Mouse (Mus musculus) limb, embryonic 10.5 days (tissue): ENCODE measurements around the gene Dhx33. TPM values are rescaled to one million over a fixed set of nuclear protein-coding genes. Genes with fewer than 3 reads are reported as not detected.

ENCODE experiments used
- DNase-seq: peaks from one replicate; pipeline ENCODE4 v3.0.0-alpha.2; 2017; ENCODE audit warnings: low spot score
- H3K27ac ChIP-seq: fragments of 300-500 bp; sonication (generic); 2 replicates; pipeline ENCODE4 v1.5.1; 2016; ENCODE audit warnings: mild to moderate bottlenecking
- H3K27me3 ChIP-seq: fragments of 300-500 bp; sonication (generic); 2 replicates; pipeline ENCODE4 v1.6.1; 2016; ENCODE audit warnings: low read depth, mild to moderate bottlenecking; ENCODE audit not compliant: poor library complexity, severe bottlenecking
- H3K36me3 ChIP-seq: fragments of 300-500 bp; sonication (generic); 2 replicates; pipeline ENCODE4 v1.6.1; 2016; ENCODE audit warnings: mild to moderate bottlenecking, moderate library complexity
- H3K4me1 ChIP-seq: fragments of 300-500 bp; sonication (generic); 2 replicates; pipeline ENCODE4 v1.6.1; 2016
- H3K4me3 ChIP-seq: fragments of 300-500 bp; sonication (generic); 2 replicates; pipeline ENCODE4 v1.5.1; 2016; ENCODE audit warnings: mild to moderate bottlenecking, moderate library complexity
- H3K9me3 ChIP-seq: fragments of 300-500 bp; sonication (generic); replicated peaks from 2 replicates; pipeline ENCODE4 v1.6.1; 2016; ENCODE audit warnings: mild to moderate bottlenecking
- WGBS: fragments of 180-500 bp; shearing (Covaris S2); methylation state at CpG from one replicate; pipeline ENCODE4 v1.1.7; 2016; 5-methylcytosine and 5-hydroxymethylcytosine counted together
- polyA plus RNA-seq: library from polyadenylated mRNA; unstranded; fragments of >200 nt; fragmentation: Nextera tagmentation; extraction: Ambion mirVana; gene quantifications from 2 replicates; pipeline ENCODE4 v1.2.1, GENCODE M21; 2016

The Dhx33 gene
- polyA plus RNA-seq, 1 experiment from 2014 or later: 34.1 TPM

DNA sequence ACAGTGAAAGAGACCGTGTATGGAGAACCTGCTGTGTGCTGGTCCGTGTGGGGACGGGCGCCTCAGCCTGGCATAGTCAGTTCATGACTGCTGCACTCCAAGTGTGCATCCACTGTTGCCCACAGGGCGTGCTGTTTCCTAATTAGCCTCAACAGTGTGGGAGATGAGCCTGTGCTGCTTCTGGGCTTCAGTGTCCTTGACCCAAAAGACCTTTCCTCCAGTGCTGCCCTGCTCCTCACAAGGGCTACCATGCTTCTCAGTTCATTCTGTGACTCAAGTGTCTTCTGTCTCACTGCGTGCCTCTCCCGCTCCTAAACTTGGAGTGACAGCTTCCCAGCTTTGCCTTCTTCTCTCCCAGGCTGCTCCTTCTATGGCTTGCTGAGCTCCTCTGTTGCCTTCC, 68.9 kb downstream of the Dhx33 start:
- peaks cover 81% of the 10 kb centered on the region for H3K36me3 ChIP-seq
- no peak overlapping the region for H3K4me3 ChIP-seq
- H3K27me3 ChIP-seq: no peaks in the 10 kb centered on the region
- no peak overlapping the region for H3K27ac ChIP-seq
- no peaks in the 10 kb centered on the region for H3K9me3 ChIP-seq
- WGBS: 94% methylated on average over 7 of the region's 7 CpGs
- DNase-seq: no peak
- no peaks in the 10 kb centered on the region for H3K4me1 ChIP-seq

Other genes starting within 250 kb of the Dhx33 start
- gene Zfp3, start 240.2 kb downstream of the Dhx33 start, polyA plus RNA-seq: 3.0 and 5.1 TPM in 2 replicates
- 0.18 TPM in 1 of 2 replicates, not detected in the other for gene Scimp, start 191.9 kb downstream of the Dhx33 start, polyA plus RNA-seq
- gene Rabep1, start 159.7 kb downstream of the Dhx33 start, polyA plus RNA-seq: 28.1 and 33.1 TPM in 2 replicates
- 145 and 158 TPM in 2 replicates for gene Nup88, start 34.5 kb downstream of the Dhx33 start, polyA plus RNA-seq
- 64.6 and 73.2 TPM in 2 replicates for gene Rpain, start 34.2 kb downstream of the Dhx33 start, polyA plus RNA-seq
- 325 and 420 TPM in 2 replicates for gene C1qbp, start 21.4 kb downstream of the Dhx33 start, polyA plus RNA-seq
- 56.2 and 65.1 TPM in 2 replicates for gene Mis12, start 15.2 kb upstream of the Dhx33 start, polyA plus RNA-seq
- 34.4 and 34.7 TPM in 2 replicates for gene Derl2, start 15.4 kb upstream of the Dhx33 start, polyA plus RNA-seq
- 93.7 and 190 TPM in 2 replicates for gene 6330403K07Rik, start 29.1 kb upstream of the Dhx33 start, polyA plus RNA-seq
- not detected in 2 replicates for gene Nlrp1a, start 140.3 kb upstream of the Dhx33 start, polyA plus RNA-seq
- gene Nlrp1b, start 226.3 kb upstream of the Dhx33 start, polyA plus RNA-seq: not detected in 2 replicates